Mouse (Mus musculus) left cerebral cortex, postnatal 14 days (tissue): ENCODE data around the gene Tnrc6b. TPM values are rescaled to one million over a fixed set of nuclear protein-coding genes. Genes with fewer than 3 reads are reported as not detected.
"Not testable (repeated sequence)": the region's sequence is repeated elsewhere in the genome, so short reads cannot be mapped to it uniquely, and the experiment has no call there.

ENCODE experiments used
- DNase-seq, 2 experiments: peaks; one replicate each; pipeline ENCODE4 v3.0.0; 2021 to 2022; ENCODE audit warnings: low spot score in 2 of 2, mixed read lengths in 1 of 2
- intact Hi-C: fragments of 180-260 bp; cut with DNase I; formaldehyde crosslinking; loops from one replicate; pipeline ENCODE4 v1.15.1; 2025
- total RNA-seq, 2 experiments: library from RNA; stranded (reverse); gene quantifications; 2 replicates each; pipeline ENCODE4 v1.2.3; 2021

The Tnrc6b gene
- total RNA-seq, 2 experiments from 2014 or later: 127 to 131 TPM

DNA sequence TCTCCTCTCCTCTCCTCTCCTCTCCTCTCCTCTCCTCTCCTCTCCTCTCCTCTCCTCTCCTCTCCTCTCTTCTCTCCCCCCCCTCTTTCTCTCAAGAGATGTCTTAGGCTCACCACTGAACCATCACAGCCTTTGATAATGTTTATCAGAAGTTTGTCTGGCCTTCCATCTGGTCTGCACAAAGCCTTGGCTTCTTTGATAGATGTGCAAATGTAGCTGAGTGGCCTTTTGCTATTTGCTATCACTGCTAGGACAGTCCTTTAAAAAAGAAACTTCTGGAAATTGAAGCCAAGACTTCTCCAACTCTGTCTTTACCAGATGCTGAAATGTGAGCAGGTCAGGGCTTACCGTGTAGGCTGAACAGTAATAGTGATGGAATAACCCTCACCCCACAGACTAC, 90.5 kb downstream of the Tnrc6b start:
- intact Hi-C loops: loop anchor here (5.0 kb wide), 1 partner anchor 81 kb away; no protein-coding TSS in a partner anchor
- no peak for DNase-seq

- intact Hi-C loops: no loop called here
- DNase-seq: no peak
Observed at GRCm38 (mm10) chr15:80807162-80807561, 96.0 kb downstream of the Tnrc6b start.

DNA sequence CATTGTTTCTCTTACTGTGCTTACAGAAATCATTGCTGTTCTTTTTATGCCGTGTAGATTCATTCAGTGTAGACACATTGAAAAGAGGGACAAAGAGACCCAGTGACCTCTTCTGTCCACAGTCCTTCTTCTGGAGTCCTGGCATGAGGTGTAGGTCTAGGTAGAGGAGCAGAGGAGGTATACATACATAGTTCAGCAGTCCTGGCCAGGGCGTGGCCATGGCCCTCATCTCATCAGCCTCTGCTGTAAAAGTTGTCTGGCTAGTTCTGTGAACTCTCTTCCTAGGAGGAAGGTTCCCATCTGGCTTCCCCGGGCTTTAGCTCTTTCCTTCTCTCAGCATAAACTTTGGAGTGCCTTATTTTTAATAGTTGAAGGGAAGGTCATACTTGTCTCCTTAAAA, 99.1 kb downstream of the Tnrc6b start:
- intact Hi-C loops: no loop called here
- DNase-seq: no peak

DNA sequence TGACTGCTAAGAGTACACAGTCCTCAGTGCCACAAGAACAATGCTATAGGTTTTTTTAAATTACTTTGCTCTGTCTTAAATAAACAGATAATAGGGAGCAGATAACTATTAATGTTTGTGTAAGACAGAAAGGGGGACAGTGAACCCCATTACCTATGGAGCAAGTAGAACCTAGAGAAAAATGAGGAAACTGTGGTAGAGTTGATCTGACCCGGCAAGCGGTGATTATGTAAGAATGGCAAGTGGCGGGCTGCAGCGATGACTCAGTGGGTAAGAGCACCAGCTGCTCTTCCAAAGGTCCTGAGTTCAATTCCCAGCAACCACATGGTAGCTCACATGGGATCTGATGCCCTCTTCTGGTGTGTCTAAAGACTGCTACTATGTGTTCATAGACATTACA, 101.7 kb downstream of the Tnrc6b start:
- DNase-seq: no peak
- intact Hi-C loops: no loop called here

DNA sequence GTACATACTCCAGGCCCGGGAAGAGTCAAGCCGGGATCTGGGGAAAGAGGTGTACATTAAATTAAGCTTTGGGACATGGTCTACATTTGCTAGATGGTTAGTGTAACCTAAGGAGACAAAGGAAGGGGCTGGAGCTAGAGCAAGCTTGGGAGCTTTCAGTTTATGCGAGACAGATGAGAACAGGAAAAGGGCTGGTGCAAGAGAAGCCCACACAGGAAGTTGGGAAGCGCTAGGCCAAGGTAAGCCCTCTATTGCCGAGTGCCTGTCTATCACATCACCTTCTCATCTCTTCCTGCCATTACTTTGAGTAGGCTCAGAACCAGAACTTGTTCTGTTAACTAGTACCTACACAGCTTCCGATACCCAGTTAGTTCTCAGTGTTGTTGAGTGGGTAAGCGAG, 103.7 kb downstream of the Tnrc6b start:
- intact Hi-C loops: no loop called here
- DNase-seq: no peak

DNA sequence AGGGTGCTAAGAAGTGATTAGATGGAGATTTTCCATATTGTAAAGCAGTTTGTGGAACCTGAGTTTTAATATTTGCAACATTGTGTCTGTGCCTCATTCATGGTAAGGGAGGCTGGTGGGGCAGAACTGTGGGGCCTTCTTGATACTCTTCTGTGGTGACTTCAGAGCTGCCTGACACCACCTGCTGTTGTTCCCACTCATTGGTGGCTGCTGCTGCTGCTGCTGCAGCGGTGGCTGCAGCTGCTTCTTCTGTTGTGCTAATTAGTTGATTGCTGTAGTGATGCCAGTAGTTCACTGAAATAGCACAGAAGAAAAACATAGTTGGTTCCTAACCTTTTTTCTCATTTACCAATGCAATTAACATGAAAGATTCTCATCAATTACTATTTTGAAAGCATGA, 111.2 kb downstream of the Tnrc6b start:
- no peak for DNase-seq
- intact Hi-C loops: no loop called here

- DNase-seq: no peak
- intact Hi-C loops: no loop called here
Observed at GRCm38 (mm10) chr15:80831170-80831569, 120.1 kb downstream of the Tnrc6b start.

DNA sequence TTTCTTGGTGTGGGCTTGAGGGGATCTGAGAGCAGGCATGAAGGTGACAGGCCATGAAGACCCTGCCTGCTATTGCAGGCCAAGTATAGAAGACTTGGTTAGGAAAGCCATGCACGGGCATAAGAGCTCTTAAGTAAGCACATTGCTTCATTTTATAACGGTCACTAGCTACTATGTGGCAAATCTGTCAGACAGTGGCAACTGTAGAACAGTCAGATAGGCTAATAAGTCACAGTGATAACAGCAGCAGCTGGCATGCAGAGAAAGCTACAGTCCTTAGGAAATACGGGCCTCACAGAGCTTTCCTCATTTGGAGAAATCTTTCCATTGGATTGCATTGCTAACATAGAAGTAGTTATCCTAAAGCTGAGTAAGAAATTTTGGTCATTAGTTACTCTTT, 121.7 kb downstream of the Tnrc6b start:
- no peak for DNase-seq
- intact Hi-C loops: no loop called here

DNA sequence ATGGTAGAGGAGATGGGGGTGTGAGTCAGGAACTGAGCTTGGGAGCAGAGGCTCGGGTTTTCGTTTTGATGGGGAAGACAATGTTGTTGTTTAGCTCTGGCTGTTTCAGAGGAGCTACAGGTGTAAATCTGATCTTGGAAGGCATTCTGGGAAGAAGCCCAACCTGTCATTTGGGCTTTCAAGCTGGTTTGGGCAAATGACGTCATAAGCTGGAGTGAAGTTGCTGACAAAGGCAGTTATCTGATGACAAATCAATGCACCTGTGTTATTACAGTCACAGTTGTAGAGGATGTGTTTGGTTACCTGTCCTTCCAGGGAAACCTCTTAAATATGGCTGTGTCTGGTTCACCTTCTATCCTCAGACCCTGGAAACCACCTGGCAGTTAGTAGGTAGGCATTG, 125.1 kb downstream of the Tnrc6b start:
- no peak for DNase-seq
- intact Hi-C loops: no loop called here

DNA sequence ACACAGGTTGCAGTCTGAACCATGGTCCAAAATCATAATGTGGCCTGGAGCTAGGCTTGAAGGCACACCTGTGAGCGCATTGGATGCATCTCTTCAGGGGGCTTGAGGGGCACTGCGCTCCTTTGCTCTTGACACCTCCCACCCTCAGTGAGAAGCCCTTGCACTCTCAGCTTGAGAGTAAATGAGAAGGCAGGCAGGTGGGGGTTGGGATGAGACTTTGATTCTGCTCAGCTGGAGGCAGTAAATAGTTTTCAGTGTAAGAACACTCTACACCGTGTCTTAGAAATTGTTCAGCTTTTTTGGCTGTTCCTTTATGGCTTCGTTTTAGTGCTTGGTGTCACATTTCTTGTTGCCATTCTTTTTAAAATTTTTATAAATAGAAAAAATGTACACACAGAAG, 127.7 kb downstream of the Tnrc6b start:
- intact Hi-C loops: no loop called here
- DNase-seq: no peak

GRCm38 (mm10) chr15:80839653-80840420, 128.7 kb downstream of the Tnrc6b start:
- intact Hi-C loops: no loop called here
- no peak for DNase-seq

DNA sequence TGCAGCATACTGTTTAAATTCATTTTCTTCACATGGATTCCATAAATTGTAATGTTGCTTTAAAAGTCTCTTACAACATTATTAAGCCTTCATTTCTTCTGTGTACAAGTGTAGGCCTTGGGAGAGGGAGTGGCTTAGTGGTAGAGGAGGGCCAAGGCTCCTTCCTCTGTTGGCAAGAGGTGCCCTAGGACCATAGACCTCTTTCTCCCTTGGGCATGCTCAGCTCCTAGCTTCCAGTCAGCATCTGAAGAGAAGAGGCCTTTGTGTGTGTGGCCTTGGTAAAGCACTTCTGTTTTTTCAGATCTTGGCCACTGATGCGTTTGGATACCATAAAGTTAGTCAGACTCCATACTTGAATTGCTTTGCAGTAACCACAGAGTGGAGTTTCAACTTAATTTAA, 133.1 kb downstream of the Tnrc6b start:
- intact Hi-C loops: no loop called here
- no peak for DNase-seq

DNA sequence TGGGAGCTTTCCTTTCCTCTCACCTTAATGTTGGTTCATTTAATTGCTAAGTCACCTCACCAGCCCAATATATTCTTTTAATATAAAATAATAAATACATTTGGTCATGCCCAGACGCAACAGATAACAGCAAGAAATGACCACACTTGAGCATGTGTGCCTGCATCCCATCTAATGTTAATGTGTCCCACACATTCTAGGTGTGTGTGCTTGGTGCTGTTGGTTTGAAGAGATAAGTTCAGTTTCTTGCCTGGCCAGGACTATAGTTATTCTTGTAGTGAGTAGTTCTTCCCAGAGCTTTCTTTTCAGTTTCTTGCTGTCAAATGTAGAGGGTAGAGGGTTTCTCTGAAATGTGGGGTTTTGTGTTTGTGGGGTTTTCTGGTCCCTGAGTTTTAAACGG, 133.8 kb downstream of the Tnrc6b start:
- intact Hi-C loops: no loop called here
- no peak for DNase-seq

- no peak for DNase-seq
- intact Hi-C loops: no loop called here
Observed at GRCm38 (mm10) chr15:80850004-80850403, 138.9 kb downstream of the Tnrc6b start.

GRCm38 (mm10) chr15:80850682-80851475, 139.8 kb downstream of the Tnrc6b start:
- intact Hi-C loops: no loop called here
- no peak for DNase-seq

DNA sequence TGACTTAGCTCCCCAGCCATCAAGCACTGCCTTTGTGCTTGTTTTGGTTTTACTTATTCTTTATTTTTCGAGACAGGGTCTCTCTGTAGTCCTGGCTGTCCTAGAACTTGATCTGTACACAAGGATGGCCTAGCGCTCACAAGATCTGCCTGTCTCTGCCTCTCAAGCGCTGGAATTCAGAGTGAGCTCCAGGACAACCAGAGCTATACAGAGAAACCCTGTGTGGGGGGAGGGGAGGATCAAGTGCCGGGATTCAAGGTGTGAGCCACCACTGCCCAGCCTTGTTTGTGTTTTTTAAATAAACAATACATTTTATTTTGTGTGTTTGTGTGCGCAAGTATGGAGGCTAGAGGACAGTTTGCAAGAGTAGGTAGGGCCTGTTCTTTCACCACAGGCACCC, 141.0 kb downstream of the Tnrc6b start:
- intact Hi-C loops: no loop called here
- DNase-seq: no peak

GRCm38 (mm10) chr15:80852527-80852926, 141.4 kb downstream of the Tnrc6b start:
- DNase-seq, intact Hi-C loops: not testable (repeated sequence)

DNA sequence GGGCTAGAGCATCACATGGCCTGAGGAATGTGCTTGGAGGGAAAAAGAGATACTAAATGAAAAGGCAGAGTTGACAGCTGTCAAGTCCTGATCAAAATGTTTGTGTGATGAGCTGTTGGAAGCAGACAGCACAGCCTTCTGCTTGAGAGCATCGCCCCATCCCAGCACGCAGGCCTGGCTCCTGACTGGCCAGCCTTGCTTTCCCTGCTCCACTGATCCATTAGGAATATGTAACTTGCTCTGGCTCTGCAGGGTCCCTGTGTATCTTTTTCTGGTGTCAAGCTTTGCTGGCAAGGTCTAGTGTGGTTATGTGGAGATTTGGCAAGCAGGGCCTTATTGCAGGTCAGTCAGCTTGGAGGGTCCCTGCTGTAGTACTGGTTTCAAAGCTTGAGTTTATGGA, 148.3 kb downstream of the Tnrc6b start:
- intact Hi-C loops: no loop called here
- DNase-seq: no peak

DNA sequence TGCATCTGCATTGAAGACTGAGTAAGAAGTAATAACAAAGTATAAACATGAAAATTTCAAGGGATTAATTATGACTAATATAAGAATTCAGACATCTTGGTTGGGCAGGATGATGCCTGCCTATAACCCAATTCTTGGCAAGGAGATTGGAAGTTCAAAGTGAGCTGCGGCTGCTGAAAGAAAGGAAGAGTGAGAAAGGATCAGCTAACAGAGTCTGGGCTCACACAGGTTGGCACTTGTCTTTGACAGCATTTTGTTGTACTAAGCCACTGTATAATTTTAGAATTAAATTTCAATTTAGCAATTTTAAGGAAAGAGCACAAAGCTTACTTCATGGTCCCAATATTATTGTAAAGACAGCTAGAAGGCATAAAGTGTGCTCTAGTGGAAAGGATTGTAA, 150.2 kb downstream of the Tnrc6b start:
- DNase-seq: no peak
- intact Hi-C loops: no loop called here

- DNase-seq: peak in 1 of 2 experiments; percentile 19
- intact Hi-C loops: no loop called here
Observed at GRCm38 (mm10) chr15:80862027-80862426, 150.9 kb downstream of the Tnrc6b start.

DNA sequence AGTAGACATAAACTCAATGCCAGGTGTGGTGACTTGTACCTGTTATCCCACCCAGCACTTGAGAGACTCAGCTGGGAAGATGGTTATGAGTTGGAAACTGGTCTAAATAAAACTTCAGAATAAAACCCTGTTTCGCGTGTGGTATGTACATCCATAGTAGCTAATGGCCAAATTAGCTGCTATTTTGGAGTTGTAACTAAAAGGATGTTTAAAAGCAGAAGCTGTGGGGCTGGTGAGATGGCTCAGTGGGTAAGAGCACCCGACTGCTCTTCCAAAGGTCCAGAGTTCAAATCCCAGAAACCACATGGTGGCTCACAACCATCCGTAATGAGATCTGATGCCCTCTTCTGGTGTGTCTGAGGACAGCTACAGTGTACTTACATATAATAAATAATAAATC, 157.5 kb downstream of the Tnrc6b start:
- intact Hi-C loops, DNase-seq: not testable (repeated sequence)
